Mouse (Mus musculus): ENCODE measurements around the gene Kel. TPM values are rescaled to one million over a fixed set of nuclear protein-coding genes. Genes with fewer than 3 reads are reported as not detected.

Kel gene
- total and polyA plus RNA-seq, 3 experiments = 1.6 to 152 (median 14.7) TPM

DNA sequence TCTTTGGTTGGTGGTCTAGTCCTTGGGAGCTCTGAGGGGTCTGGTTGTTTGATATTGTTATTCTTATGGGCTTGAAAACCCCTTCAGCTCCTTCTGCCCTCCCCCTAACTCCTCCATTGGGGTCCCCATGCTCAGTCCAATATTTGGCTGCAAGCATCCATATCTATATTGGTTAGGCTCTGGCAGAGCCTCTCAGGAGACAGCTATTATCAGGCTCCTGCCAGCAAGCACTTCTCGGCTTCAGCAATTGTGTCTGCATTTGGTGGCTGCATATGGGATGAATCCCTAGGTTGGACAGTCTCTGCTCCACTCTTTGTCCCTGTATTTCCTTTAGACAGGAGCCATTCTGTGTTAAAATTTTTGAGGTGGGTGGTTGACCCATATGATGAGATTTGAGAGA lies 6.1 kb upstream of the Kel start:
- Histone ChIP-seq H3K9me3 (replicated peaks) (no peaks in the 10 kb centered on the region), H3K4me3 (ENCODE audit: low read depth, low read length) (no peak overlapping the region), H3K36me3 (replicated peaks) (no peaks in the 10 kb centered on the region), H3K4me1 (ENCODE audit: insufficient read depth, low read depth, low read length) (peaks cover 37% of the 10 kb centered on the region), H3K27me3 (ENCODE audit: insufficient read depth, low read length) (no peaks in the 10 kb centered on the region)
- ATAC-seq (ENCODE audit: extremely low read depth, insufficient number of reproducible peaks, low FRiP score, poor library complexity, severe bottlenecking) (no peak), DNase-seq (ENCODE audit: low spot score) (no peak)
- TF ChIP-seq POLR2AphosphoS5 (IDR thresholded peaks at IDR 0.05; ENCODE audit: insufficient replicate concordance, low read depth, low read length) (no peak), GATA1 (IDR thresholded peaks at IDR 0.05; ENCODE audit: borderline replicate concordance, low read length) (no peak), CTCF (IDR thresholded peaks at IDR 0.05; ENCODE audit: low read depth, low read length) (no peak), TAL1 (conservative IDR thresholded peaks at IDR 0.05; ENCODE audit: low read depth, low read length) (no peak), GATA2 (IDR thresholded peaks at IDR 0.05; ENCODE audit: borderline replicate concordance, low read depth, low read length) (no peak)

DNA sequence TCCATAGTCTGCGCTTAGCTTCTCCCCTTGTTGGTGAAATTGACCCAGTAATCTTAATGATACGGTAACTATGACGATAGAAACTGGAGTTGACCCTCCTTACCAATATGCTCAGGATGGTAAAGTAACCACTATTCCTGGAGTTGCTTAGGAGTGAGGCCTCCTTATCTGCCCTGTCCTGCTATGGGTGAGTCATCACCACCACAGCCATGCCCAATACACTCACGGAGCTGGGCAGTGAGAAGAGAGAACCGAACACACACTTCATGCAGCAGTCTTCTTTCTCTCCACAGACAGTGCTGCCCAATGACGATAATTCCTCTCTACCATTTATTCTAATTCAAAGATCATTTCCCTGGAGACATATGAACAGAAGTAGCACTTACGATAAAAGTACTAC lies 2.1 kb upstream of the Kel start:
- H3K4me3 ChIP-seq (ENCODE audit: low read depth, low read length) = no peak overlapping the region; the same call in 1 of the 2 replicates
- no peak for DNase-seq (ENCODE audit: low spot score)
- no peaks in the 10 kb centered on the region for H3K27me3 ChIP-seq (ENCODE audit: insufficient read depth, low read length)
- H3K4me1 ChIP-seq (ENCODE audit: insufficient read depth, low read depth, low read length) = peaks cover 74% of the 10 kb centered on the region
- no peaks in the 10 kb centered on the region for H3K36me3 ChIP-seq (replicated peaks)
- ATAC-seq (ENCODE audit: extremely low read depth, insufficient number of reproducible peaks, low FRiP score, poor library complexity, severe bottlenecking) = peak; percentile 77
- TF ChIP-seq GATA1 (IDR thresholded peaks at IDR 0.05; ENCODE audit: borderline replicate concordance, low read length) (no peak), TAL1 (conservative IDR thresholded peaks at IDR 0.05; ENCODE audit: low read depth, low read length) (peak; percentile 32; the same call in 1 of the 2 replicates)
- no peaks in the 10 kb centered on the region for H3K9me3 ChIP-seq (replicated peaks)

DNA sequence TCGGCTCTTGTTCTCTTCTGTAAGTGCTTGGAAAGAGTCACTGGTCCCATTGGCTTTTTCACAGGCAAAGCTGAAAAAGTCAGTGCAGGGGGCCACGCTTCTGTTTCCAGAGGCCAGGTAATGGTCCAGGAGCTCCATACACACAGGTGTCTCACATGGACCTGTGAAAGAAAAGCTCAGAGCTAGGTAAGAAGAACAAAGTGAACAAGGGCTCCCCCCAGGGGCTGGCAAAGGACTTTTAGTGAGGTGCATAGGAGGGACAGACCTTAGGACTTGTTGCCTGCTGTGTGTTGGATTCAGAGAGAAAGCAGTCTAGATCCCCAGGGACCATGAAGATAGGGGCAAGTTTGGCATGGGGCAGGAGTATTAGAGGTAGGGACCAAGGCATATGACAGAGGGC lies 1.2 kb downstream of the Kel start:
- H3K9me3 ChIP-seq (replicated peaks) = no peaks in the 10 kb centered on the region
- peaks cover 82% of the 10 kb centered on the region for H3K4me1 ChIP-seq (ENCODE audit: insufficient read depth, low read depth, low read length)
- H3K27me3 ChIP-seq (ENCODE audit: insufficient read depth, low read length) = no peaks in the 10 kb centered on the region
- ATAC-seq (ENCODE audit: extremely low read depth, insufficient number of reproducible peaks, low FRiP score, poor library complexity, severe bottlenecking) = no peak
- TF ChIP-seq TAL1 (conservative IDR thresholded peaks at IDR 0.05; ENCODE audit: low read depth, low read length) (no peak), GATA2 (IDR thresholded peaks at IDR 0.05; ENCODE audit: borderline replicate concordance, low read depth, low read length) (no peak), POLR2AphosphoS5 (IDR thresholded peaks at IDR 0.05; ENCODE audit: insufficient replicate concordance, low read depth, low read length) (no peak), CTCF (IDR thresholded peaks at IDR 0.05; ENCODE audit: low read depth, low read length) (no peak), GATA1 (IDR thresholded peaks at IDR 0.05; ENCODE audit: borderline replicate concordance, low read length) (no peak)
- no peak for DNase-seq (ENCODE audit: low spot score)
- peaks cover 12% of the 10 kb centered on the region for H3K36me3 ChIP-seq (replicated peaks)
- peak overlapping the region; percentile 64 for H3K4me3 ChIP-seq (ENCODE audit: low read depth, low read length)

DNA sequence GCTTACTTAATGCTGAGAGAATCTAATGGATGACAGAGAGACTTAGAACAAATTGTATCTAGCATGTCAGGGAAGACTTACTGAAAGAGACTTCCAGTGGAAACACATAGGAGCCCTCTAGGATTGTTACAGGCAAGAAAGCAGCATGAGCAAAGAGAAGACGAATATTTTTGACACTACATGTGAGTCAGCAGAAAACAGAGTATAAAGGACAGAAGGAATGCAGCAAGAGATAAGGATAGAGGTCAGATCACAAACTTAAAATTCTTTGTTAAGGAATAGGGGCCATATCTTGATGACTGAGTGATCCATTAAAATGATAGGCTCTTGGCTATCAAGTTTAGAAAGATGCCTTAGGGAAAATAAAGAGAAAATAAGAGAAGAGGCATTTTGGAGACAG lies 2.9 kb downstream of the Kel start:
- Histone ChIP-seq H3K4me1 (ENCODE audit: insufficient read depth, low read depth, low read length) (peaks cover 71% of the 10 kb centered on the region), H3K9me3 (replicated peaks) (no peaks in the 10 kb centered on the region), H3K36me3 (replicated peaks) (peaks cover 19% of the 10 kb centered on the region), H3K27me3 (ENCODE audit: insufficient read depth, low read length) (no peaks in the 10 kb centered on the region), H3K4me3 (ENCODE audit: low read depth, low read length) (peak overlapping the region; percentile 58; the same call in 1 of the 2 replicates)
- TF ChIP-seq TAL1 (conservative IDR thresholded peaks at IDR 0.05; ENCODE audit: low read depth, low read length) = peak; percentile 26; the same call in 1 of the 2 replicates
- TF ChIP-seq GATA2 (IDR thresholded peaks at IDR 0.05; ENCODE audit: borderline replicate concordance, low read depth, low read length) = no peak
- no peak for TF ChIP-seq GATA1 (IDR thresholded peaks at IDR 0.05; ENCODE audit: borderline replicate concordance, low read length)
- TF ChIP-seq POLR2AphosphoS5 (IDR thresholded peaks at IDR 0.05; ENCODE audit: insufficient replicate concordance, low read depth, low read length) = no peak
- no peak for TF ChIP-seq CTCF (IDR thresholded peaks at IDR 0.05; ENCODE audit: low read depth, low read length)
- ATAC-seq (ENCODE audit: extremely low read depth, insufficient number of reproducible peaks, low FRiP score, poor library complexity, severe bottlenecking) = peak; percentile 17
- DNase-seq (ENCODE audit: low spot score) = no peak

DNA sequence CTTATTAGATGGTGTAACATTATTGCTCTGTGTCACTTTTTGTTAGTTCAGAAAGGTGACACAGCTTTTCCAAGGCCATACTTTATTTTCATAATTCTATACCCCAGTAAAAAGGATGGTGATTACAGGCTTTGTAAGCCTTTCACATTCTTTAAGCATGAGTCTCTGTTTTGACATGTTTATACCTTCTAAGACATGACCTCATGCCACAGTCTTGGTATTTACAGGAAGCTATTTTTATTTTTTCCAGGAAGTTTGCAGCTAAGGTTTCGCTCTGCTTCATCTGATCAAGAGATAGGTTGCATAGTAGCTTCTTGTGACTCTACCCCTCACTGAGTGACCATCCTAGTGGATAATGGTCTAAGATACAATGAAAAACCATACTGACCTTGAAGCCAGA lies 9.7 kb downstream of the Kel start:
- Histone ChIP-seq H3K9me3 (replicated peaks) (no peaks in the 10 kb centered on the region), H3K27me3 (ENCODE audit: insufficient read depth, low read length) (no peaks in the 10 kb centered on the region), H3K36me3 (replicated peaks) (peaks cover 44% of the 10 kb centered on the region), H3K4me3 (ENCODE audit: low read depth, low read length) (no peak overlapping the region), H3K4me1 (ENCODE audit: insufficient read depth, low read depth, low read length) (peaks cover 18% of the 10 kb centered on the region)
- TF ChIP-seq GATA1 (IDR thresholded peaks at IDR 0.05; ENCODE audit: borderline replicate concordance, low read length) (no peak), CTCF (IDR thresholded peaks at IDR 0.05; ENCODE audit: low read depth, low read length) (no peak), TAL1 (conservative IDR thresholded peaks at IDR 0.05; ENCODE audit: low read depth, low read length) (no peak)
- DNase-seq (ENCODE audit: low spot score) (no peak), ATAC-seq (ENCODE audit: extremely low read depth, insufficient number of reproducible peaks, low FRiP score, poor library complexity, severe bottlenecking) (no peak)

DNA sequence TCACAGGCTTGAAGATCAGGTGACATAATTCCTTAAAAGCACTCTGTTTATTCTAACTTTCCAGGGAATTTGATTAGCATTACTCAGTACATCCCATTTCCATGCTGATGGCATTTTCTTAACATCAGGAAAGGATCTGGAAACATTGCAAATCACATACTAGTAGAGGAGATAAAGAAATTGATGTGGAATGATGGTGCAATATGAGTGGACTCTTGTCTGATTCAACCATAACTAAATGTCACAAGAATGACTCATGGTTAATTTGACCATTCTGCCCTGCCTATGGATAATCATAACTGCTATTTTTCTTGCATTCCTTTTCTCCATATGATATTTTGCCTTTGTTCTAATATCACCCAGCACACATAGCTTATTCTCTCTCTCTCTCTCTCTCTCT lies 11.9 kb downstream of the Kel start:
- TF ChIP-seq POLR2AphosphoS5 (IDR thresholded peaks at IDR 0.05; ENCODE audit: insufficient replicate concordance, low read depth, low read length) (no peak), GATA1 (IDR thresholded peaks at IDR 0.05; ENCODE audit: borderline replicate concordance, low read length) (no peak), CTCF (IDR thresholded peaks at IDR 0.05; ENCODE audit: low read depth, low read length) (no peak), GATA2 (IDR thresholded peaks at IDR 0.05; ENCODE audit: borderline replicate concordance, low read depth, low read length) (no peak), TAL1 (conservative IDR thresholded peaks at IDR 0.05; ENCODE audit: low read depth, low read length) (no peak)
- Histone ChIP-seq H3K4me3 (ENCODE audit: low read depth, low read length) (no peak overlapping the region), H3K4me1 (ENCODE audit: insufficient read depth, low read depth, low read length) (peaks cover 6% of the 10 kb centered on the region; the same call in 1 of the 2 replicates), H3K36me3 (replicated peaks) (peaks cover 49% of the 10 kb centered on the region), H3K27me3 (ENCODE audit: insufficient read depth, low read length) (no peaks in the 10 kb centered on the region), H3K9me3 (replicated peaks) (no peaks in the 10 kb centered on the region)
- no peak for DNase-seq (ENCODE audit: low spot score)
- ATAC-seq (ENCODE audit: extremely low read depth, insufficient number of reproducible peaks, low FRiP score, poor library complexity, severe bottlenecking) = no peak

DNA sequence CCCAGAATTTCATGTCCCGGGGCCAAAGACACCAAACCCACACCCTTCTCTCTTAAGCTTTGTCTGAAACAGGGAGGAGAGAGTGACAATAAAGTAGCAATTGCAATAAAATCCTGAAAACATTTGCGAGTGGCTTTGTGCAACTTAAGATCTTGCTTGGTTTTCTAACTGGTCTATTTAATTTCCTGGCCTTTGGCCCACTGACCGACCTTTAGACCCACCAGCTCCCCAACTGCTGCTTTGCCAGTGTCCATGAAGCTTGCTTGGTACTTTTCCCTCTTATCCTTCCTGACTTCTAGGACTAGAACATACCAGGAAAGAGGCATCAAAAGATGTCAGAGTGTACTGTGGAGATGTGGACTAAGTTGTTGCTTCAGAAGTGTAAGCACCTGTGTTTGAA lies 18.5 kb downstream of the Kel start:
- Histone ChIP-seq H3K27me3 (ENCODE audit: insufficient read depth, low read length) (no peaks in the 10 kb centered on the region), H3K9me3 (replicated peaks) (no peaks in the 10 kb centered on the region), H3K36me3 (replicated peaks) (peaks cover 58% of the 10 kb centered on the region), H3K4me3 (ENCODE audit: low read depth, low read length) (no peak overlapping the region), H3K4me1 (ENCODE audit: insufficient read depth, low read depth, low read length) (peaks cover 18% of the 10 kb centered on the region)
- no peak for TF ChIP-seq POLR2AphosphoS5 (IDR thresholded peaks at IDR 0.05; ENCODE audit: insufficient replicate concordance, low read depth, low read length)
- no peak for ATAC-seq (ENCODE audit: extremely low read depth, insufficient number of reproducible peaks, low FRiP score, poor library complexity, severe bottlenecking)
- DNase-seq (ENCODE audit: low spot score) = no peak

Data from G1E (cell line).